Mouse (Mus musculus): ENCODE data around the gene Als2cr12. TPM values are rescaled to one million over a fixed set of nuclear protein-coding genes. Genes with fewer than 3 reads are reported as not detected.
A peak's percentile ranks its signal among the peaks of the same experiment; 100 is the strongest.
"Not testable (repeated sequence)": the region's sequence is repeated elsewhere in the genome, so short reads cannot be mapped to it uniquely, and the experiment has no call there.

Gene Als2cr12
- polyA plus RNA-seq, 1 experiment = 0.16 TPM

DNA sequence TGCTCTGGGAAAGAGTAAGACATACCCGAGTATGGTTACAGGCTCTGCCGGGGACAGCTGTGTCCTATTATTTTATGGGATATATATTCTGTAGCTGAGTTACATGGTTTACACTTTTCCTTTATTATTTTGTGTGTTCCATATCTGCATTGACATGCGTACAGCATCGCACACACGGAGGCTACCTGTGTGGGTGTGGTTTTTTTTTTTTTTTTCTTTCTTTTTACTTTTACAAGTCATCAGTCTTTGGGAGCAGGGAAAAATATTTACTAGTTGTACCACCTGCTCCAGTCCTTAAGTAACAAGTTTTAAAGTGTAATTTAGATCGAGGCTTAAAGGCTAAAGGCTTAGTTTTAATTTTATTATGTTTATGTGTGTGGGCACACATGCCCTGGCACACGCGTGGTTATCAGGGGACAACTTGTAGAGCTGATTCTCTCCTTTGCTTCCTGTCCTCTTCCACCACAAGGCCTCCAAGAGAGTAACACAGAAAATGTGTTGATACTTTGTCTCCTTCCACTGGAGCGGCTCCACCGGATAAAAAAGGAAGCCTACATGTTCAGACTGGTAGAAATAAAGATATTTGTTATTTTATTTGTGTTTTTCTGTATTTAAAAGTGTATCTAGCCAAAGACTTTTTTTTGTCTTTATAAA lies 15.0 kb upstream of the Als2cr12 start:
- H3K27me3 ChIP-seq (ENCODE audit: control insufficient read depth, insufficient read depth, low read length) = no peaks in the 10 kb centered on the region
- H3K4me3 ChIP-seq (ENCODE audit: control insufficient read depth, insufficient read depth, low read length) = peak overlapping the region; percentile 90
- no peak for TF ChIP-seq CTCF (IDR thresholded peaks at IDR 0.05; ENCODE audit: borderline replicate concordance, control insufficient read depth, extremely low read depth, insufficient read depth, low read length, poor library complexity)
- TF ChIP-seq POLR2A (IDR thresholded peaks at IDR 0.05; ENCODE audit: control insufficient read depth, extremely low read depth, insufficient read depth, low read length, poor library complexity) = no peak
- 18% methylated on average over 10 of the region's 10 CpGs for WGBS
- peaks cover 13% of the 10 kb centered on the region for H3K36me3 ChIP-seq (ENCODE audit: control insufficient read depth, insufficient read depth, low read length)
- peak overlapping the region; percentile 96 for H3K27ac ChIP-seq (ENCODE audit: control insufficient read depth, insufficient read depth, low read length)
- peak; percentile 19 for DNase-seq
- H3K4me1 ChIP-seq (replicated peaks; ENCODE audit: control insufficient read depth, insufficient read depth, low read length) = peaks cover 4% of the 10 kb centered on the region; the same call in 1 of the 2 replicates

DNA sequence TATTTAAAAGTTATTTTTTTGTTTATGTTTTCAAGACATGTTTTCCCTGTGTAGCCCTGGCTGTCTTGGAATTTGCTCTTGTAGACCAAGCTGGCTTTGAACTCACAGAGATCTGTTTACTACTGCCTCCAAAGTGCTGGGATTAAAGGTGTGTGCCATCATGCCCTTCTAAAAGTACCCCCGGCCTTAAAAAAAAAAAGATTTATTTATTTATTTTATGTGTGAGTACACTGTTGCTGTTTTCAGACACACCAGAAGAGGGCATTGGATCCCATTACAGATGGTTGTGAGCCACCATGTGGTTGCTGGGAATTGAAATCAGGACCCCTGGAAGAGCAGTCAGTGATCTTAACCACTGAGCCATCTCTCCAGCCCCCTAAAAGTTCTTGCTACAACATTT lies 14.3 kb upstream of the Als2cr12 start:
- WGBS = 98% methylated on average over 1 of the region's 1 CpGs
- not testable (repeated sequence) for H3K36me3 ChIP-seq (ENCODE audit: control insufficient read depth, insufficient read depth, low read length); H3K27ac ChIP-seq (ENCODE audit: control insufficient read depth, insufficient read depth, low read length); H3K4me1 ChIP-seq (replicated peaks; ENCODE audit: control insufficient read depth, insufficient read depth, low read length); DNase-seq; H3K4me3 ChIP-seq (ENCODE audit: control insufficient read depth, insufficient read depth, low read length); H3K27me3 ChIP-seq (ENCODE audit: control insufficient read depth, insufficient read depth, low read length)

DNA sequence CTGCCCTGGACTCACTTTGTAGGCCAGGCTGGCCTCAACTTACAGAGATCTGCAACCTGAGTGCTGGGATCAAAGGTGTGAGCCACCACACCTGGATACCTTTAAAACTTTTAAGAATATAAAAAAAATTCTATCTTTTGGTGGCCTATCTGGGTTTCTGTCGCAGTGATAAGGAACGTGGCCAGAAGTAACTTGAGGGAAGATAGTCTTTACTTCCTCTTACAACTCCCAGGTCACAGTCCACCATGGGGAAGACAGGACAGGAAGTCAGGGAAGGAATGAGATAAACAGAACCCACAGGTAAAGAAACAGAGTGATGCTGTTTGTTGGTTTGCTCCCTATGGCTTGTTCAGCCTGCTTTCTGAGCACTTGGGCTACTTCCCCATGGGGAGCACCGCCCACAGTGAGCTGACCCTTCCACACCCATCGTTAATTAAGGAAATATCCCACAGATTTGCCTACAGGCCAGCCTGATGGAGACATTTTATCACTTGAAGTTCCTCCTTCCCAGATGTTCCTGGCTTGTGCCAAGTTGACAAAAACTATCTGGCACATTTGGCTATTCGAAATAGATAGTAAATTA lies 4.9 kb upstream of the Als2cr12 start:
- H3K36me3 ChIP-seq (ENCODE audit: control insufficient read depth, insufficient read depth, low read length); H3K27me3 ChIP-seq (ENCODE audit: control insufficient read depth, insufficient read depth, low read length); DNase-seq; H3K27ac ChIP-seq (ENCODE audit: control insufficient read depth, insufficient read depth, low read length); H3K4me1 ChIP-seq (replicated peaks; ENCODE audit: control insufficient read depth, insufficient read depth, low read length); H3K4me3 ChIP-seq (ENCODE audit: control insufficient read depth, insufficient read depth, low read length): not testable (repeated sequence)
- 80% methylated on average over 5 of the region's 5 CpGs for WGBS

GRCm38 (mm10) chr1:58699988-58700387 lies 4.2 kb upstream of the Als2cr12 start:
- no peak overlapping the region for H3K27ac ChIP-seq (ENCODE audit: control insufficient read depth, insufficient read depth, low read length)
- DNase-seq = no peak
- 86% methylated on average over 3 of the region's 3 CpGs for WGBS
- no peaks in the 10 kb centered on the region for H3K4me1 ChIP-seq (replicated peaks; ENCODE audit: control insufficient read depth, insufficient read depth, low read length)
- H3K27me3 ChIP-seq (ENCODE audit: control insufficient read depth, insufficient read depth, low read length) = no peaks in the 10 kb centered on the region
- H3K4me3 ChIP-seq (ENCODE audit: control insufficient read depth, insufficient read depth, low read length) = no peak overlapping the region
- TF ChIP-seq CTCF (IDR thresholded peaks at IDR 0.05; ENCODE audit: borderline replicate concordance, control insufficient read depth, extremely low read depth, insufficient read depth, low read length, poor library complexity) (no peak), POLR2A (IDR thresholded peaks at IDR 0.05; ENCODE audit: control insufficient read depth, extremely low read depth, insufficient read depth, low read length, poor library complexity) (no peak)
- no peaks in the 10 kb centered on the region for H3K36me3 ChIP-seq (ENCODE audit: control insufficient read depth, insufficient read depth, low read length)

DNA sequence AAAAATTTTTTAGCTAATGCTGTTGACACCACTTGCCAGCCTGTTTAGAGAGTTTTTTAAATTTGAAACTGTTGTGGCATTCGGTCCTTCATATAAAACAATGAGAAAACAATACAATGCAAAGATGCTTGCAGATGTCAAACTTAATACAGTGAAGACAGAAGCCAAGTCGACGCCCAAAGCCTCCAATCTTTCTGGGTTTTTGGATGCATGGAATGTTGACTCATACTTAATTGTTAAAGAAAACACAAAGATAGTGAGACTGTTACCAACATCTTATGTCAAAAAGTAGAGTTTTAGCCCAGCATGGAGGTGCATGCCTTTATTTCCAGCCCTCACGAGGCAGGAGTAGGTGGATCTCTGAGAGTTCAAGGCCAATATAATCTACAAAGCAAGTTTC lies 3.0 kb upstream of the Als2cr12 start:
- Histone ChIP-seq H3K27ac (ENCODE audit: control insufficient read depth, insufficient read depth, low read length) (no peak overlapping the region), H3K4me3 (ENCODE audit: control insufficient read depth, insufficient read depth, low read length) (no peak overlapping the region), H3K36me3 (ENCODE audit: control insufficient read depth, insufficient read depth, low read length) (no peaks in the 10 kb centered on the region), H3K4me1 (replicated peaks; ENCODE audit: control insufficient read depth, insufficient read depth, low read length) (no peaks in the 10 kb centered on the region), H3K27me3 (ENCODE audit: control insufficient read depth, insufficient read depth, low read length) (no peaks in the 10 kb centered on the region)
- over 99% methylated on average over 4 of the region's 4 CpGs for WGBS
- TF ChIP-seq CTCF (IDR thresholded peaks at IDR 0.05; ENCODE audit: borderline replicate concordance, control insufficient read depth, extremely low read depth, insufficient read depth, low read length, poor library complexity) (no peak), POLR2A (IDR thresholded peaks at IDR 0.05; ENCODE audit: control insufficient read depth, extremely low read depth, insufficient read depth, low read length, poor library complexity) (no peak)
- DNase-seq = no peak

GRCm38 (mm10) chr1:58697607-58698006 lies 1.8 kb upstream of the Als2cr12 start:
- H3K27me3 ChIP-seq (ENCODE audit: control insufficient read depth, insufficient read depth, low read length); H3K36me3 ChIP-seq (ENCODE audit: control insufficient read depth, insufficient read depth, low read length); H3K27ac ChIP-seq (ENCODE audit: control insufficient read depth, insufficient read depth, low read length); H3K4me3 ChIP-seq (ENCODE audit: control insufficient read depth, insufficient read depth, low read length); H3K4me1 ChIP-seq (replicated peaks; ENCODE audit: control insufficient read depth, insufficient read depth, low read length): not testable (repeated sequence)
- peak; percentile 27 for DNase-seq
- WGBS = 28% methylated on average over 1 of the region's 1 CpGs

- Histone ChIP-seq H3K4me3 (ENCODE audit: control insufficient read depth, insufficient read depth, low read length) (no peak overlapping the region), H3K36me3 (ENCODE audit: control insufficient read depth, insufficient read depth, low read length) (no peaks in the 10 kb centered on the region), H3K27me3 (ENCODE audit: control insufficient read depth, insufficient read depth, low read length) (no peaks in the 10 kb centered on the region), H3K4me1 (replicated peaks; ENCODE audit: control insufficient read depth, insufficient read depth, low read length) (no peaks in the 10 kb centered on the region; the same call in 1 of the 2 replicates), H3K27ac (ENCODE audit: control insufficient read depth, insufficient read depth, low read length) (no peak overlapping the region)
- WGBS = 85% methylated on average over 1 of the region's 1 CpGs
- DNase-seq = no peak
- no peak for TF ChIP-seq POLR2A (IDR thresholded peaks at IDR 0.05; ENCODE audit: control insufficient read depth, extremely low read depth, insufficient read depth, low read length, poor library complexity)
- no peak for TF ChIP-seq CTCF (IDR thresholded peaks at IDR 0.05; ENCODE audit: borderline replicate concordance, control insufficient read depth, extremely low read depth, insufficient read depth, low read length, poor library complexity)
Measured at GRCm38 (mm10) chr1:58693696-58694095, 2.1 kb downstream of the Als2cr12 start.

- H3K4me3 ChIP-seq (ENCODE audit: control insufficient read depth, insufficient read depth, low read length); H3K27ac ChIP-seq (ENCODE audit: control insufficient read depth, insufficient read depth, low read length): not testable (repeated sequence)
- WGBS = 86% methylated on average over 1 of the region's 1 CpGs
Measured at GRCm38 (mm10) chr1:58691718-58692117, 4.1 kb downstream of the Als2cr12 start.

DNA sequence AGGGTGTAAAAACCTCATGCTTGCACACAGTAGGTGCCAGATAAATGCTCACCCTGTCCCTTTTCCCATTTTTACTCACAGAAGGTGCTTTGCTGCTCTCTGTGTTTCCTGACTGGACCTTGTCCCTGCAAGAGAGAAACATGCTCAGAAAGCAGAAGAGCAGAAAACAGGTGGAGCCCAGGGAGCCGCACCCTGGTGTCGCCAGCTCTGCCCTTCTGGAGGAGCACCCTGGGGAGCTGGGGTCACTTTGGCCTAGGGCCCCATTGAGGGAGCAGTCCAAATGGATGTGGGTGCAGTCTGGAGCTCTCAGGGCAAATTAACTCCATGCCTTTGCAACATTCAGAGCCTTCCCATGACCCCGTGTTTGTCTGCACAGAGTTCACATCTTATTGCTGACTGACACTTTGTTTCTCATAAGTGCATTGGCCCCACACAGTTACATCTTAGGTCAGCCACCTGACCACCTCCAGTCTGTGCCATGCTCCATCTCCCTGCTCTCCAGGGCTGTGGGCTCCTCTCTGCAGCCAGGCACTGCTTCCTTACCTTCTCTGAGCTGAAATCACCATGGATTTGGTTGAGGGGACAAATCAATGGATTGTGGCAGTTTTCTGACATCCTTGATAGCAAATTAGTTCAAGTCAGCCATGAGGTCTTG lies 4.8 kb downstream of the Als2cr12 start:
- H3K27ac ChIP-seq (ENCODE audit: control insufficient read depth, insufficient read depth, low read length); H3K27me3 ChIP-seq (ENCODE audit: control insufficient read depth, insufficient read depth, low read length); H3K4me3 ChIP-seq (ENCODE audit: control insufficient read depth, insufficient read depth, low read length); DNase-seq; H3K4me1 ChIP-seq (replicated peaks; ENCODE audit: control insufficient read depth, insufficient read depth, low read length); H3K36me3 ChIP-seq (ENCODE audit: control insufficient read depth, insufficient read depth, low read length): not testable (repeated sequence)
- 96% methylated on average over 2 of the region's 3 CpGs for WGBS

More at GRCm38 (mm10) chr1:58691718-58692117, 4.1 kb downstream of the Als2cr12 start:
- not testable (repeated sequence) for H3K27me3 ChIP-seq (ENCODE audit: control insufficient read depth, insufficient read depth, low read length); H3K4me1 ChIP-seq (replicated peaks; ENCODE audit: control insufficient read depth, insufficient read depth, low read length); H3K36me3 ChIP-seq (ENCODE audit: control insufficient read depth, insufficient read depth, low read length); DNase-seq

Data from thymus, adult 2 months (tissue).